Mouse (Mus musculus) neural tube, embryonic 12.5 days (tissue): ENCODE measurements around the gene Abhd15. TPM values are rescaled to one million over a fixed set of nuclear protein-coding genes. Genes with fewer than 3 reads are reported as not detected.

Experiments
- ATAC-seq: fragments of 200-750 bp; cut with Nextera tagmentation; 2 replicates; pipeline ENCODE4 v1.8.0; 2017; ENCODE audit warnings: low read depth, mild to moderate bottlenecking, moderate TSS enrichment, moderate library complexity; ENCODE audit not compliant: low FRiP score
- H3K27ac ChIP-seq: fragments of 300-500 bp; sonication (generic); 2 replicates; pipeline ENCODE4 v1.5.1; 2016
- H3K27me3 ChIP-seq: fragments of 300-500 bp; sonication (generic); replicated peaks from 2 replicates; pipeline ENCODE4 v1.6.1; 2016; ENCODE audit warnings: mild to moderate bottlenecking
- H3K36me3 ChIP-seq: fragments of 300-500 bp; sonication (generic); 2 replicates; pipeline ENCODE4 v1.6.1; 2016; ENCODE audit warnings: mild to moderate bottlenecking
- H3K4me1 ChIP-seq: fragments of 300-500 bp; sonication (generic); 2 replicates; pipeline ENCODE4 v1.6.1; 2016
- H3K4me2 ChIP-seq: fragments of 300-500 bp; sonication (generic); replicated peaks from 2 replicates; pipeline ENCODE4 v1.6.1; 2016; ENCODE audit warnings: mild to moderate bottlenecking
- H3K4me3 ChIP-seq: fragments of 300-500 bp; sonication (generic); 2 replicates; pipeline ENCODE4 v1.5.1; 2016
- H3K9ac ChIP-seq: fragments of 300-500 bp; sonication (generic); 2 replicates; pipeline ENCODE4 v1.6.1; 2016; ENCODE audit warnings: mild to moderate bottlenecking
- H3K9me3 ChIP-seq: fragments of 300-500 bp; sonication (generic); 2 replicates; pipeline ENCODE4 v1.6.1; 2016; ENCODE audit warnings: mild to moderate bottlenecking
- WGBS: fragments of 180-500 bp; shearing (Covaris S2); methylation state at CpG from one replicate; pipeline ENCODE4 v1.1.7; 2016; 5-methylcytosine and 5-hydroxymethylcytosine counted together
- polyA plus RNA-seq: library from polyadenylated mRNA; unstranded; fragments of >200 nt; fragmentation: Nextera tagmentation; extraction: Ambion mirVana; gene quantifications from 2 replicates; pipeline ENCODE4 v1.2.1, GENCODE M21; 2016

Gene Abhd15
- polyA plus RNA-seq, 1 experiment from 2014 or later, result 7.1 TPM

GRCm38 (mm10) chr11:77494782-77495181, 20.1 kb upstream of the Abhd15 start:
- Histone ChIP-seq H3K9ac (peak overlapping the region; percentile 95; the same call in 1 of the 2 replicates), H3K27ac (no peak overlapping the region)

GRCm38 (mm10) chr11:77495507-77495906, 19.4 kb upstream of the Abhd15 start:
- Histone ChIP-seq H3K4me2 (peak overlapping the region; percentile 92), H3K27ac (no peak overlapping the region), H3K9ac (peak overlapping the region; percentile 95; the same call in 1 of the 2 replicates), H3K4me3 (no peak overlapping the region), H3K27me3 (no peaks in the 10 kb centered on the region), H3K36me3 (peaks cover 18% of the 10 kb centered on the region), H3K9me3 (no peaks in the 10 kb centered on the region), H3K4me1 (peaks cover 52% of the 10 kb centered on the region)
- no peak for ATAC-seq

More at GRCm38 (mm10) chr11:77494782-77495181, 20.1 kb upstream of the Abhd15 start:
- H3K36me3 ChIP-seq, result peaks cover 11% of the 10 kb centered on the region
- H3K4me2 ChIP-seq, result peak overlapping the region; percentile 92
- WGBS, result 79% methylated on average over 6 of the region's 6 CpGs
- peak overlapping the region; percentile 97 for H3K4me3 ChIP-seq
- H3K4me1 ChIP-seq, result peaks cover 54% of the 10 kb centered on the region
- H3K9me3 ChIP-seq, result no peaks in the 10 kb centered on the region
- no peak for ATAC-seq
- no peaks in the 10 kb centered on the region for H3K27me3 ChIP-seq

GRCm38 (mm10) chr11:77497341-77497756, 17.6 kb upstream of the Abhd15 start:
- H3K4me3 ChIP-seq, result no peak overlapping the region
- peak overlapping the region; percentile 4; the same call in 1 of the 2 replicates for H3K4me2 ChIP-seq
- H3K27ac ChIP-seq, result peak overlapping the region; percentile 42; the same call in 1 of the 2 replicates
- H3K36me3 ChIP-seq, result peaks cover 34% of the 10 kb centered on the region
- 19% methylated on average over 6 of the region's 6 CpGs for WGBS
- H3K9ac ChIP-seq, result no peak overlapping the region
- ATAC-seq, result no peak
- H3K9me3 ChIP-seq, result no peaks in the 10 kb centered on the region
- H3K27me3 ChIP-seq, result no peaks in the 10 kb centered on the region
- H3K4me1 ChIP-seq, result peaks cover 48% of the 10 kb centered on the region

DNA sequence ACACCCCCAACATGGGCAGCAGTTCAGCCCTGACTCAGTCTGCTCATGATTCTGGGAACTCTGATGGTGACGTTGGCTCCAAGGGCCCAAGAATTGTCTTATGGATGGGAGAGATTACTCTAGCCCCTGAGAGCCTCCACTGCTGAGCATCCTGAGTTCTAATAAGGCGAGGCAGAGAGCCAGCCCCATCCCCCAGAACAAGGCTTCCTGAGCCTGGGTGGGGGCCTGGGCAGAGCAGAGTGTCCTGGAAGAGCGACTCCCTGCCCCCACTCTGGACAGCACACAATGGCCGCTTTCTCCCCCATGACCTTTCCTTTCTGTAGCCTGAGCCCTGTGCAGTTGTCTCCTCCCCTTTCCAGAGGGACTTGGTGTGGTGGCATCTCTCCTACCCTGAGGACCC, 17.1 kb upstream of the Abhd15 start:
- H3K4me3 ChIP-seq, result no peak overlapping the region
- H3K9ac ChIP-seq, result 0 out of 2 replicates have a peak overlapping the region, but pooled peaks have one; percentile 26
- no peaks in the 10 kb centered on the region for H3K27me3 ChIP-seq
- no peak for ATAC-seq
- H3K36me3 ChIP-seq, result peaks cover 39% of the 10 kb centered on the region
- 22% methylated on average over 4 of the region's 4 CpGs for WGBS
- H3K27ac ChIP-seq, result no peak overlapping the region
- H3K9me3 ChIP-seq, result no peaks in the 10 kb centered on the region
- peak overlapping the region; percentile 4 for H3K4me2 ChIP-seq
- H3K4me1 ChIP-seq, result peaks cover 45% of the 10 kb centered on the region

DNA sequence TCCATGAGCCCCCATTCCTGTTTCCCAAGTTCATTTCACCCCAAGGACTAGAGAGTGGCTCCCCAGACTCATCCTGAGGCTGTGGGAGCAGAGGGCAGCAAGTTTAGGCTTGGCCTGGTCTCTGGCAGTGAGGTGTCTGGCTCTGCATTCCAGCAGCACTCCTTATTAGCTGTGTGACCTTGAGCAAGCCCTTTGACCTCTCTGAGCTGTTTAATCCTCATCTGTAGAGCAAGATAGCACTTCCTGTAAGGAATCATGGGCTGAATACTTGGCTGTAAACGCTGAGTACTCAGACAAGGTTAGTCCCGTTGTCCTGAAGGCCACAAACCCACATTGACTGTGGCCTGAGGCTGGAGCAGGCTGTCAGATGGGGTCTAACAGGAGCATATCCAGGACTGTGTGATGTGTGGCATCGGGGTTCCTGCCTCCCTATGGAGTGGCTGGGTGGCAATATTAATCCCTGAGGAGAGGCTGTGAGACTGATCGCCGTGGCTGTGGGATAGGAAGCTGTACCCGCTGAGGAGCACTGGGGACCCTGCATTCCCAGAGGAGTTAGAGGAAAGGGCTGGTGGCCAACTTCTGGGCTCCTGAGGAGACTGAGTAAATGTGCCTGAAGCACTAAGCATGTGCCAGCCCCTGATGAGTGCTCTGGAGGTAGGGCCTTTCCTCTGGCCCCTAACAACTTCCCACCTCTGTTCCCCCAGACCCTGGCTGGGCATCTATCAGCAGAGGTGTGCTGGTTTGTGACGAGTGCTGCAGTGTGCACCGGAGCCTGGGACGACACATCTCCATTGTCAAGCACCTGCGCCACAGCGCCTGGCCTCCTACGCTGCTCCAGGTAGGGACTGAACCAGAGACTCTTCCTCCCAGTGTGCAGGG, 16.4 kb upstream of the Abhd15 start:
- H3K36me3 ChIP-seq, result peaks cover 46% of the 10 kb centered on the region
- H3K27me3 ChIP-seq, result no peaks in the 10 kb centered on the region
- peaks cover 45% of the 10 kb centered on the region for H3K4me1 ChIP-seq
- WGBS, result 83% methylated on average over 12 of the region's 12 CpGs
- 0 out of 2 replicates have a peak overlapping the region, but pooled peaks have one; percentile 4 for H3K4me2 ChIP-seq
- no peak overlapping the region for H3K4me3 ChIP-seq
- H3K9ac ChIP-seq, result 0 out of 2 replicates have a peak overlapping the region, but pooled peaks have one; percentile 26
- no peak for ATAC-seq
- H3K9me3 ChIP-seq, result no peaks in the 10 kb centered on the region
- H3K27ac ChIP-seq, result no peak overlapping the region

DNA sequence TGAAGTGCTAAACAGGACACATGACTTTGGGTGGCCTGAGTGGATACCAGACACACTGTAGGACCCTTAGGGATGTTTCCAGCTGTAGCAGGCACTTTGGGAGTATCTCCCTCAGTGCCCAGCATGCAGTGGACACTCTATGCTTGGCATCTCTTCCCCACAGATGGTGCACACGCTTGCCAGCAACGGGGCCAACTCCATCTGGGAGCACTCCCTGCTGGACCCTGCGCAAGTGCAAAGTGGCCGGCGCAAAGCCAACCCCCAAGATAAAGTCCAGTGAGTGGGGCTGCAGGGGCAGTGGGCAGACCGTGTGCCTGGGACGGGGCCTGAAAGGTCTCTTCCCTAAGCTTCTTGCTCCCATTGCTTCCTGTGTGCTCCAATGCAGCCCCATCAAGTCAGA, 15.6 kb upstream of the Abhd15 start:
- WGBS, result 94% methylated on average over 7 of the region's 7 CpGs
- no peaks in the 10 kb centered on the region for H3K27me3 ChIP-seq
- peaks cover 38% of the 10 kb centered on the region for H3K4me1 ChIP-seq
- H3K36me3 ChIP-seq, result peaks cover 54% of the 10 kb centered on the region
- no peak overlapping the region for H3K9ac ChIP-seq
- H3K27ac ChIP-seq, result no peak overlapping the region
- no peaks in the 10 kb centered on the region for H3K9me3 ChIP-seq
- H3K4me3 ChIP-seq, result no peak overlapping the region
- no peak for ATAC-seq
- no peak overlapping the region for H3K4me2 ChIP-seq

DNA sequence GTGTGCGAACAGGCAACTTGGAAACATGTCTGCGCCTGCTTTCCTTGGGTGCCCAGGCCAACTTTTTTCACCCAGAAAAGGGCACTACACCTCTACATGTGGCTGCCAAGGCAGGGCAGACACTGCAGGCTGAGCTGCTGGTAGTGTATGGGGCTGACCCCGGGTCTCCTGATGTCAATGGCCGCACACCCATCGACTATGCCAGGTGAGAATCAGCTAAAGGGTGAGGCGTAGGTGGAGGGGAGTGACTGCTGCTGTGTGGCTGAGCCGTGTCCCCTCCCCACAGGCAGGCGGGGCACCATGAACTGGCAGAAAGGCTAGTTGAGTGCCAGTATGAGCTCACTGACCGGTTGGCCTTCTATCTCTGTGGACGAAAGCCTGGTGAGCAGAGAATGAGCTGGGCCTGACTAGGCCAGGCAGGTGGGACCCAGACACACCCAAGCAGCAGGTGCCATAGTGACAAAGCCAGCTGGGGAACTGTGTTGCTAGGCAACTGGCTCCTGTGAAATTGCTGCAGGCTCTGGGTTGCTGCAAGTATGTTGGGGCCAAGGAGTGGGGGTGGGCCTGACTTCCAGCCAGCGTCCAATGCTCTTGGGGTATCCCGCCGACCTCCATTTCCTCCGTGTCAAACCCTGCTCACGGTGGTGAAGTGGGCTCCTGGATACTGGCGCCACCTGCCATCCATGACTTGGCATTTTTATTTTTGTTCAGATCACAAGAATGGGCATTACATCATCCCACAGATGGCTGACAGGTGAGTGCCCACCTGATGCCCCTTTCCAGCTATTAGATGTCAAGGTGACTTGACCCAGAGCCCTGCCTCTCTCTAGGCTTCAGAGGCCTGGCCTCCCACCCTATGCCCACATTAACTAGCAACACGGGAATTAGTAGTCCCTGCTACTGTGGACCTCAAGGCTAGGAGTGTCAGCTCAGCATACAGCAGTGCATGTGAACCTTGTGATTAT, 14.3 kb upstream of the Abhd15 start:
- no peak overlapping the region for H3K4me3 ChIP-seq
- WGBS, result 83% methylated on average over 17 of the region's 17 CpGs
- no peak overlapping the region for H3K27ac ChIP-seq
- H3K27me3 ChIP-seq, result no peaks in the 10 kb centered on the region
- ATAC-seq, result no peak
- peak overlapping the region; percentile 35; the same call in 1 of the 2 replicates for H3K9ac ChIP-seq
- no peaks in the 10 kb centered on the region for H3K9me3 ChIP-seq
- peaks cover 26% of the 10 kb centered on the region for H3K4me1 ChIP-seq
- no peak overlapping the region for H3K4me2 ChIP-seq
- peaks cover 67% of the 10 kb centered on the region for H3K36me3 ChIP-seq

GRCm38 (mm10) chr11:77501392-77501791, 13.5 kb upstream of the Abhd15 start:
- Histone ChIP-seq H3K9ac (no peak overlapping the region), H3K9me3 (no peaks in the 10 kb centered on the region), H3K4me2 (no peak overlapping the region), H3K36me3 (peaks cover 75% of the 10 kb centered on the region), H3K4me1 (peaks cover 23% of the 10 kb centered on the region), H3K27me3 (no peaks in the 10 kb centered on the region), H3K4me3 (no peak overlapping the region), H3K27ac (no peak overlapping the region)
- ATAC-seq, result no peak
- 26% methylated on average over 5 of the region's 5 CpGs for whole genome bisulfite sequencing

DNA sequence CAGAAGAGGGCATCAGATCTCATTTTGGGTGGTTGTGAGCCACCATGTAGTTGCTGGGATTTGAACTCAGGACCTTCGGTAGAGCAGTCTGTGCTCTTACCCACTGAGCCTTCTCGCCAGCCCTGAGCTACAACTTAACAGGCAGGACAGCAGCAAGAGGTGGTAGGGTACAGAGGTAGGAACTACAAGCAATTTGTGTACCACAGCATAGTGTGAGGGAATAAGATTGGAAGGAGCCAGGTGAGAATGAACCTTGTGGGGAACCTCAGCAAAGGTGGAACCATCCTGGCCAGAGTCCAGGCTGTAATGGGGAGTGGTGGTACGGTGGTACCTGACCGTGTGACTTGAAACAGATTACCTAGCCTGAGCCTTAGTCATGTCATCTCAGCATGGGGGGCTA, 12.9 kb upstream of the Abhd15 start:
- no peak for ATAC-seq
- Histone ChIP-seq H3K9ac (no peak overlapping the region), H3K4me1 (peaks cover 23% of the 10 kb centered on the region), H3K4me3 (no peak overlapping the region), H3K4me2 (no peak overlapping the region), H3K27ac (no peak overlapping the region), H3K36me3 (peaks cover 81% of the 10 kb centered on the region), H3K27me3 (no peaks in the 10 kb centered on the region), H3K9me3 (no peaks in the 10 kb centered on the region)
- 95% methylated on average over 4 of the region's 4 CpGs for WGBS

GRCm38 (mm10) chr11:77502481-77502880, 12.4 kb upstream of the Abhd15 start:
- H3K4me1 ChIP-seq, result peaks cover 19% of the 10 kb centered on the region
- no peaks in the 10 kb centered on the region for H3K9me3 ChIP-seq
- no peak for ATAC-seq
- H3K27ac ChIP-seq, result no peak overlapping the region
- no peaks in the 10 kb centered on the region for H3K27me3 ChIP-seq
- no peak overlapping the region for H3K4me2 ChIP-seq
- H3K36me3 ChIP-seq, result peaks cover 86% of the 10 kb centered on the region
- H3K4me3 ChIP-seq, result no peak overlapping the region
- H3K9ac ChIP-seq, result no peak overlapping the region
- WGBS, result 84% methylated on average over 6 of the region's 6 CpGs

GRCm38 (mm10) chr11:77503511-77503910, 11.4 kb upstream of the Abhd15 start:
- H3K4me1 ChIP-seq, result peaks cover 17% of the 10 kb centered on the region
- WGBS, result 68% methylated on average over 3 of the region's 3 CpGs
- no peaks in the 10 kb centered on the region for H3K27me3 ChIP-seq
- no peak overlapping the region for H3K9ac ChIP-seq
- no peak for ATAC-seq
- no peak overlapping the region for H3K27ac ChIP-seq
- H3K4me3 ChIP-seq, result no peak overlapping the region
- H3K9me3 ChIP-seq, result no peaks in the 10 kb centered on the region
- H3K4me2 ChIP-seq, result no peak overlapping the region
- H3K36me3 ChIP-seq, result peaks cover 89% of the 10 kb centered on the region

- 94% methylated on average over 19 of the region's 19 CpGs for WGBS
- Histone ChIP-seq H3K36me3 (peaks cover 82% of the 10 kb centered on the region), H3K4me1 (peaks cover 18% of the 10 kb centered on the region), H3K9me3 (no peaks in the 10 kb centered on the region), H3K4me3 (no peak overlapping the region), H3K4me2 (no peak overlapping the region), H3K9ac (no peak overlapping the region), H3K27me3 (no peaks in the 10 kb centered on the region), H3K27ac (no peak overlapping the region)
- ATAC-seq, result no peak
Measured at GRCm38 (mm10) chr11:77504377-77504776, 10.5 kb upstream of the Abhd15 start.
